Mouse (Mus musculus) layer of hippocampus, adult 18-20 months (tissue): Measurements from ENCODE around the gene Itgb2. TPM values are rescaled to one million over a fixed set of nuclear protein-coding genes. Genes with fewer than 3 reads are reported as not detected.

Experiments used
- DNase-seq, 2 experiments: peaks; one replicate each; pipeline ENCODE4 v3.0.0; 2022; ENCODE audit warnings: low spot score in 2 of 2
- long read RNA-seq: library from polyadenylated mRNA; stranded (forward); transcript quantifications from one replicate; pipeline ENCODE4 v2.0.0, GENCODE M21; 2021
- total RNA-seq, 2 experiments: library from RNA; stranded (reverse); gene quantifications; 2 replicates each; pipeline ENCODE4 v1.2.3; 2021

The Itgb2 gene
- total RNA-seq, result 1 to 10 TPM; 3.6 to 4.5 TPM
- long read RNA-seq, partial matches to known transcripts, result 0 of 3 reads
- long read RNA-seq, other reads (novel, unspliced or antisense), result 0 of 3 reads

- no peak for DNase-seq
Observed at GRCm38 (mm10) chr10:77530140-77530539, at the start of gene Itgb2. TSS of gene Itgb2 (plus strand) at chr10:77530252.

GRCm38 (mm10) chr10:77481814-77482213 lies 48.2 kb upstream of the Itgb2 start:
- DNase-seq, result no peak

- DNase-seq, result no peak
Observed at GRCm38 (mm10) chr10:77484205-77484935, 45.7 kb upstream of the Itgb2 start.

- no peak for DNase-seq
Observed at GRCm38 (mm10) chr10:77485786-77486185, 44.3 kb upstream of the Itgb2 start.

GRCm38 (mm10) chr10:77488168-77488567 lies 41.9 kb upstream of the Itgb2 start:
- no peak for DNase-seq

GRCm38 (mm10) chr10:77491585-77491984 lies 38.5 kb upstream of the Itgb2 start:
- DNase-seq, result peak in 1 of 2 experiments; percentile 70

- DNase-seq, result no peak
Observed at GRCm38 (mm10) chr10:77492885-77493284, 37.2 kb upstream of the Itgb2 start.

- no peak for DNase-seq
Observed at GRCm38 (mm10) chr10:77497185-77497584, 32.9 kb upstream of the Itgb2 start.

- DNase-seq, result no peak
Observed at GRCm38 (mm10) chr10:77498254-77498653, 31.8 kb upstream of the Itgb2 start.

- DNase-seq, result no peak
Observed at GRCm38 (mm10) chr10:77500636-77501035, 29.4 kb upstream of the Itgb2 start.

- no peak for DNase-seq
Observed at GRCm38 (mm10) chr10:77502967-77503922, 26.8 kb upstream of the Itgb2 start.

- DNase-seq, result no peak
Observed at GRCm38 (mm10) chr10:77504143-77504542, 25.9 kb upstream of the Itgb2 start.

GRCm38 (mm10) chr10:77506526-77506925 lies 23.5 kb upstream of the Itgb2 start:
- no peak for DNase-seq

GRCm38 (mm10) chr10:77506961-77507577 lies 23.0 kb upstream of the Itgb2 start:
- no peak for DNase-seq

GRCm38 (mm10) chr10:77507779-77508178 lies 22.3 kb upstream of the Itgb2 start:
- no peak for DNase-seq

- no peak for DNase-seq
Observed at GRCm38 (mm10) chr10:77508744-77509143, 21.3 kb upstream of the Itgb2 start.

- peak; percentile 67 to 82 for DNase-seq
Observed at GRCm38 (mm10) chr10:77509403-77510187, 20.5 kb upstream of the Itgb2 start.

GRCm38 (mm10) chr10:77510225-77510982 lies 19.6 kb upstream of the Itgb2 start:
- no peak for DNase-seq

GRCm38 (mm10) chr10:77515385-77516348 lies 14.4 kb upstream of the Itgb2 start, which contains the start of gene Fam207a:
TSS of gene Fam207a (minus strand) at chr10:77515785.
- peak; percentile 91 to 94 for DNase-seq
